Mouse (Mus musculus) retina, postnatal 1 day (tissue): ENCODE measurements around the gene Cysltr2.

Experiments used
- DNase-seq: peaks from one replicate; pipeline ENCODE4 v3.0.0-alpha.2; 2012

Gene Cysltr2

DNA sequence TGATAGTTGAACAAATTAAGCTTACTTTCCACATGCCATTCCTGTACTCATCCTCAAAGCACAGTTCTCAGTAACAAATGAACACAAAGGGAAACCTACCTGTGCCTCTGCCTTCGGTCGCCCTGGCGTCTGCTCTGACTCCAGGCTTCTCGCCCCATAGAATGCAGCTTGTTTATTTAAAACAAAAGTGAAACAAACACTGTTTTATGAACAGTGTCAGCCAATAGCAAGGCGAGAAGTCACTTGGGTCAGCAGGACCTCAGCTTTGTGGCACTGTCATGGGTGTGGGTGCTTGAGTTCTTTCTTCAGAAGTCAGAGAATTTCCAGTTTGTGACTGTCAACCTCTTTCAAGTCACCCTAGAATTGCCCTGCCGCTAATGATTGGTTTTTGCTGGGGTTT is at the start of gene Cysltr2:
TSS of gene Cysltr2 (minus strand) at position 178 of the 400 bp plus-strand sequence.
- DNase-seq = no peak

DNA sequence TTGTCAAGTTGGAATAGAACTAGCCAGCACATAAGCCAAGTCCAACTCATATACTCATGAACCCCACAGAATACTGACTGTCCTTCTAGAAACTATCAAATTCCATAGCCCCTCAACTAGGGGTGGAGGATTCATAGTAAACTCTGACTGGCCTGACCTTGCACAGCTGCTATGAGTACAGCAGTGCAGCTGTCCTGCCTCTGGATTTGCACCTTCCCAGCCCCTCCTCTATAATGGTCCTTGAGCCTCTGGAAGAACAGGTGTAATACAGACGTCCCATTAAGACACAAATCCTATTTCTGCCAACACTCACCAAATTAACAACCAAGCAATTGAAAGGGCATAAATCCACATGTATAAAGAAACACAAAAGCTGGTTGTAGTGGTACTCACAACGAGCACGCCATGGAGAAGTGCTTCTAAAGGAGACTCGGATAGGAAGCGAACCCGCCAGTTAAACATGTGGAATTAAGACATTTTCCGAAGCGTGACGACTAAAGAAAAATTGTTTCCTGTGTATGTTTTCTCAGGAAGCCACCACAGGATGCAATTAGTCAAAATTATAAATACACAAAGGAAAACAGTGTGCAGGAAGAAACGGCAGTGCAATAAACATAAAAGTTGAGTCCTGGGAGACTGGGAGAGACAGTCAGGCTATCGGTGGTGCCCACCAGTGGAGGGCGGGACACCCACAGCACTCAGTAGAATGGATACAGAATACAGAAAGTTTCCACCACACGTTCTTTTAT is 46.1 kb upstream of the Cysltr2 start:
- DNase-seq = no peak

DNA sequence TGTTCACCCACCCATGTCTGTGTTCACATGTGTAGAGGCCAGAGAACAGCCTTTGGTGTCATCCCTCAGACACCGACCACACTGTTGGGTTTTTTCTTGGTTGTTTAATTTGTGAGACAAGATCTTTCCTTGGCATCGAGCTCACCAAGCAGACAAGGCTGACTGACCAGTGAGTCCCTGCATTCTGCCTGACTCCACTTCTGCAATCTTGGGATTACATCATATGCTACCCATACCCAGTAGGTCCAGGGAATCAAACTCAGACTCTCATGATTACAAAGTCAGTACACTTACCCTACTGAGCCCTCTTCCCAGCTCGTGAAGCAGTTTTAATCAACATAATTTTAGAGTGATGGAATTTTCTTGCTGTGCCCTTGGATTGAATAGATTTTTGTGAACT is 44.0 kb upstream of the Cysltr2 start:
- DNase-seq = no peak

DNA sequence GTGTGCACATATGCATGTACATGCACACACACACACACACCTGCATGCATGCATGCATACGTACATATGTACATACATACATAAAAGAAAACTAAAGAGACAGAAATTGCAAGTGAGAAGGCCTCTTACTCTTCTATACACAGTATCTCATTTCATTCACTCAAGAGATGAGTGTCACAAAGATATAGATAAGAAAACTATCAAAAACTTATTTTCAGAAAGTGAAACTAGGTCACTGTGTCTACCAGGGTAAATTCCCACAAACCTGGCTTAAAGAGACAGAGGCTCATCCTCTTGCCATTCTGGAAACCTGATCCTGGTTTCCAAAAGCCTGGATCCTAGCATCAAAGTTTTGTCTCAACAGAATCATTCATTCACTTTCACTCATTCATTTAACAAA is 39.3 kb upstream of the Cysltr2 start:
- DNase-seq = no peak

DNA sequence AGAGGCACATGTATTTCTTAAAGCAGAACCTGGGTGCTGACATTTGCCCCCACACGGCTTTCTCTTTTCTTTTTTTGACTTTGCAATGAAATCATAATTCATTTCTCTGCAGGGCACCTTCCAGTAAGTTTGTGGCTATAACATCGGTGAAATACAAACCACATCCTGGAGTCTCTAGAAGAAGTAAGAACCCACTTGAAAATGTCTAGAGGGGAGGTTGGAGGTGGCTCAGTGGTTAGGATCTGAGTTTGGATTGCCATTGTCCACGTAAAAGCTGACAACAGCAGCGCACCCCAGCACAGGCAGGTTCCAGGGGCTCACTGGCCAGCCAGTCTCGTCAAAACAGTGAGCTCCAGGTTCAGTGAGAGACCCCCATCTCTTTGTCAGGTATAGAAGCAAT is 38.8 kb upstream of the Cysltr2 start:
- no peak for DNase-seq

DNA sequence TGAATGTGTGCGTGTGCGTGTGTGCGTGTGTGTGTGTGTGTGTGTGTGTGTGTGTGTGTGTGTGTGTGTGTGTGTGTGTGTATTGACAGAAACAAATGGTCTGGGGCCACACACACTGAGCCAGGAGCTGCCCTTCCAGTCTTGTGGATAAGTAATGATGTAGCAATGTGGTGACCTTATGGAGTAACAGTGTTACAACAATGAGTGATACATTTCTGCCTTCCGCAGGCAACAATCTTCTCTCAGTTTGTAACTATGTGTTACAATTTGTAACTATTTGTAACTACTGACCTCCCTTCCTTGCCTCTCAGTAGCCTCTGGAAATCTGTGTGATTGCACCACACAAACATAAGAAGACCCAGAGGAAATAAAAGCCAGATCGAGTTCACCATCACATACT is 38.3 kb upstream of the Cysltr2 start:
- DNase-seq = no peak

DNA sequence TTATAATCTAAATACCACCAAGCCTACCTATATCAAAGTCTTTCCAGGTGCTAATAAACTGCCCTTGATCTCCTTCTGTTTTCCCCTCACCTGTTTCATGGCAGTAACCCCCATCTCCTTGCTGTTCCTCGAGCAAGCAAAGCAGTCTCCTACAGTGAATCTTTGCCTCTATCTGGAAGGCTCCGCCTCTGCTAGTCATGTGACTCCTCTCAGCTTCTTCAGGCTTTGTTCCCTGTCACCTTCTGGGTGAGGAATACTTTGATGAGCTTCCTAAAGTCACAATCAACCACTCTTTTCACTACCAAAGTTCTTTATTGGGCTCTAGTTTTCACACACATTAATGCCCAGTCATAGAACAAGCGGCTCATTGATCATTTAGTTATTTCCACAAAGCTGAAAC is 37.5 kb upstream of the Cysltr2 start:
- no peak for DNase-seq

DNA sequence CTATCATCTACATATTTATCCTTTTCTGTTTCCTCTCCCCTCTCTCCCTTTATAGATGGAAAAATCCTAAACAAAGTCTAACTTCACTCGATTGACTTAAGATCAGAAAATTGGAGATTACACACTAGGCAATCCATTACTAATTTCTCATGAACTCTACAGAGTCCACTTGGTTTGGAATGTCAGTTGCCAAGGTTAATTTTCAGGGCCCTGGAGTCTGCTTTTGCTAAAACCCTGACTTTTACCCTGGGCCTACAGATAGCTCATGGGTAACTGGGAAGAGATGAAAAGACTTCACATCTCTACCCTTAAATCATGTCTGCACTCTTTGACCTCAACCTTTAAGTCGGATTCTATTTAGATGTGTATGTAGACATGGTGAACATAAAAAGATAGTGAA is 34.6 kb upstream of the Cysltr2 start:
- no peak for DNase-seq

DNA sequence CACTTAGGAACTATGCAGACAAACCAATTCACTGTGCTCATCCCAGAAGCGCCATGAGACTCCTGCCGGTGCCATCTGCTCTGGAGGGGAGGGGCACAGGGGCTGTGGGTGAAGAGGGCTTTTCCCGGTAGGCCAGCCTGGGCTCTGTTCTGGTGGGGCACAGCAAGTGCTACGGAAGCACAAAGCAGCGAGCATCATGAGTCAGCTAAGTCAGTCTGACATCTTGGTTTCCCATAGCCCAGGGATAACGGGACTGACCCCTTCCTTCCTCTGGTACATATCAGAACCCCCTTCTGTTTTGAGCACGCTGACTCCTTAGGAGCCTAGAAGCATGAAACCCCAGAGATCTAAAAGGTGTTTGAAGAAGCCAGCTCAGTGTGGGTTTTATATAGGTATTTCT is 15.5 kb upstream of the Cysltr2 start:
- DNase-seq = peak; percentile 4

DNA sequence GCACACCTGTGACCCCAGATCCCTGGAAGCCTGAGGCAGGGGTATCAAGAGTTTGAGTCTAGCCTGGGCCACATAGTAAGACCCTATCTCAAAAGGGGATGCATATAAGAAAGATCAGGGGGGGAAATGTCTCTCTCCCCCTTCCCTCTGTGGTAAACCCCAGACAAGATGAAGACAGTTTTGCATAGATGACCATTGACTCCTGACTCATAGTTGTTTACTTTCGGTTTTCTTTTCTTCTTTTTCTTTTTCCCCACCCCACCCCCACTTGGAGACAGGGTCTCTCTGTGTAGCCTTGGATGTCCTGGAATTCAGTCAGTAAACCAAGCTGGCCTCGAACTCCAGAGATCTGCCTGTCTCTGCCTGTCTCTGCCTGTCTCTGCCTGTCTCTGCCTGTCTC is 9.8 kb upstream of the Cysltr2 start:
- DNase-seq = no peak

DNA sequence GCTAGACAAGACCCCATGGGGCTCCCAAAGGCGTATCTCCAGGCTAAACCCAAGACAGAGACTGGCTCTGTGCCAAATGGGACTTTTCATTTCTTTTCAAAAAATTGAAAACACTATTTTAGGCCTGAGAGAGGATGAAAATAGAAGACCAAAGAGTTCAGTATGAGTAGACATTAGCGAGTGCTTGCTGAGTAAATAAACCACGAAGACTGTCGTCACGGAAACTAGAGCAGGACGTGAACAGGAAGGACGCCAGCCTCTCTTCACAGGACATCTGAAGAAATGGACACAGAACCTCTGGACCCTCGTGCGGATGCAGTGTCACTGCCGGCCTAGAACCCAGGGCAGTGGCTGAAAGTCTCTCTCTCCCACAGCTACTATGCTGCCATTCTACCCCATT is 8.8 kb upstream of the Cysltr2 start:
- DNase-seq = no peak

DNA sequence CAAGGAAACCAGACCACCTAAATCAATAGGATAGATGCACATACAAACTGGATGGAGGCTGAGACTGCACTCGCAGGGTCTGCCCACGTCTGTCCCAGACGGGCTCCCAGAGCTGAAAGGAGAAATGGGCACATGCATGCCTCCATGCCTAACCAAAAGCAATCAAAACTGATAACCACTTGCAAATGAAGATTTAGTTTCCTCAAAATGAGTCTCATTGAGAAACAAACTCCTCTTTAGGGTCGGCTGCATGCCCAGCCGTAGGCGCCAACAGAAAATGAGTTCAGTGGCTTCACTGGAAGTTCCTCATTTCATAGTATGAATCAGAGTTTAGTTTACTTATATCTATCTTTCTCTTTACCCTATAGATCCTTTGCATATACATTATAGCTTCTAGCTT is 7.9 kb upstream of the Cysltr2 start:
- no peak for DNase-seq

DNA sequence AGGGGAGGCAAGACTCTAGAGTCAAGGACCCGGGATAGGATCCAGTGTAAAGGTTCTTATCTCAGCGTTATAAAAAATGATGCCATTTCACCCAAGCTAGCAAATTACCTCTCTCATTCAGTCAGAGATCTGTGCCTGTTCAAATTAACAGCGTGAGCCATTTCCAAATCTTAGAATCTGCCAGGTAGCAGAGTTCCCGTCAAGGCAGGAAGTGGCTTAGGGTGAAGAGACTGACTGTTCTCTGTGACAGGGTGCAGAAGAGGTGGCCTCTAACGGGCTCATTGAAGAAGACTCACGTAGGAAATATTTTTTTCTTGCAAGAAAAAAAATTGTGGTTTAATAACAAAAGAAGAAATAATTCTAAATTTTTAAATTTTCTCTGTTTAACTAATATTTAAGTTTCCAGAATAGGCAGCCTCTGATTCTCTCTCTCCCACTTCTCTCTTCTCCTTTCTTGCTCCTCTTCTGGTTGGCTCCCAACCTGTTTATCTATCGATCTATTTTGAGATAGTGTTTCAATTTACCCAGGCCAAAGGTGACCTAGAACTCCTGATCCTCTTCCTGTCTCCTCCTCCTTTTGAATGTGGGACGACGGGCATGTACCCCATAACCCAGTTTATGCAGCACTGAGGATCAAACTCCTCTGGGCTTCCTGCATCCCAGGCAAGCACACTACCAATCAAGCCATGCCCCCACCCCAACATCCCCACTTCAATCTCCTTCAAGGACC is 3.5 kb downstream of the Cysltr2 start:
- DNase-seq = no peak

DNA sequence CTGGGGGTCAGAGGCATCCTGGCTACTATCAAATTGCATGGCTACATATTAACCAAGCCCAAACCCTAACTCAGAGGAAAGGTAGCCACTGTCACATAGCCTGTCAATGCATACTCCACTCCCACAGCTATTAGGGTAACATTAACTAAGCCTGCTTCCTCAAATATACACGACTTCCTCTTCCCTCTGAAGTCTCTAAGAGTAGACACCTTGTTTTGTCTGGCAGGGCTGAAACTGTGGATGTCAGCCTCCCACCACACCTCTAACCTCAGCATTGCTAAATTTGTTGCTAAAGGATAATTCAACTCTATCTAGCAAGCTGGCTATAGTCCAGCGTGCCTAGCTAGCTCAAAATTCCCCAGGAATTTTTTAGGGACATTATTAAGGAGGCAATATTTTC is 7.2 kb downstream of the Cysltr2 start:
- DNase-seq = no peak

DNA sequence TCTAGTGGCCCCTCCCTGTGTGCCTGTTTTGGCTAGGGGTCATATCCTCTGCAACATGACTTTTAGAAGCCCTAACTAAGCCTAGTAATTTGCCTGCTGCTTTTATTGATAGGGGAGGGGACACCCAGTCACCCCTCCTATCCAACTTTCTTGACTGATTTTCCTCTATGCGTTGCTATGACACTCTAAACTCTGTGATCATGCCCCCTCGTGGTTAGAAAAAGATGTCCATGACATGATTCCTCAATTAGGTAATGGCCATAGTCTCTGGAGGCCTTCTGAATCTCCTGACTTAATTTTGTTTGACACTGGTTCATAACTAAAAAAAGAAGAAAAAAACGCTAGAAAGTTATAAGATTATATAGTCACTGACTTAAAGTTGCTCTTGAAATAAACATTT is 15.6 kb downstream of the Cysltr2 start:
- DNase-seq = peak; percentile 4

DNA sequence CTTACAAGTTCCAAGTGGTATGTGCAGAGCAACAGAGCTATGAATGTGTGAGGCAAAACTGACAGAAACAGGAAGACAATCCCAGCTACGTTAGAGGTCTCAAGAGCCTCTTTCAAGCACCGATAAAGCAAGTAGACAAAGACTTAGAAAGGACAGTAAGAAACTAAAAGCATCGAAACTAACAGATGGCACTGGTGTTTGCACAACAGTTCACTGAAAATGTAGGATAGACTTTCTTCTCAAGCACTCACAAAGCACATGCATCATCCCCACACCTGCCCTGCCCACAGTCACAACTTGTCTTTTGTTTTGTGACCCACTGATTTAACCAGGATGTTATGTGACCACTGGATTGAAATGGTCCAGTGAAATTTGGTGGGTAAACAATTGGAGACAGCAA is 17.7 kb downstream of the Cysltr2 start:
- no peak for DNase-seq

DNA sequence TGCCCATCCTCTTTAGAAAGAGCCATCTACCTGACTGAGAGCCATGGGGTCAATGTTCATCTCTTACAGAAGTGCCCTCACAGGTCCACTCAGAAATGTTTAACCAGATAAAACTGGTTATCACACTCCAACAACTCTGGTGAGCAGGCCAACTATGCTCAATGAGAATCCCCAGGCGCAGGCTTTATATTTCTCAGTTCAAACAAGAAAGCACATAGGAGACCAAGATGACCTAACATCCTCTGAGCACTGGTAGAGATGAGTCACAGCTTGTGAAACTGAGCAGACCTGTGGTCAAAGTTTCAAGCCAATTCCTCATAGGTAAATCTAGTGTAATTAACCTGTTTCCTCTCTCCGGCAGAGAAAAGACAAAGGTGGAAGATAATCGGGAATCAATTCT is 31.6 kb downstream of the Cysltr2 start:
- no peak for DNase-seq

DNA sequence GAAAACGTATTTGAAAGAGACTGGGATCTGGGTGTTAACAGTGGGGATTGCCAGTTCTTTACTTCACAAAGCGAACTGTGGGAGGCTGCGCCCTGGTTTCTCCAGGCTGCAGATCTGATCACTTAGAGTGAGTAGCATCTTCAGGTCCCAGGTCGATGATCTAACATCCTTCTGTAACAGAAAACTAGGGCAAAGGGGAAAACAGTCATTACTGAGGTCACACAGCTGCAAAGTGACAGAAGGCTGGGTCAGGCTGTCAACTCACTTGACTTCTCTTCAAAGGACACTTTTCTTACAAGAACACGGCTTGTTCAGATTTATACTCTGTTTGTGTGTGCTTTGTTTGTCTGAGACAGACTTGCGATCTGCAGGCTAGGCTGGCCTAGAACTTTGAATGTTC is 33.5 kb downstream of the Cysltr2 start:
- no peak for DNase-seq

DNA sequence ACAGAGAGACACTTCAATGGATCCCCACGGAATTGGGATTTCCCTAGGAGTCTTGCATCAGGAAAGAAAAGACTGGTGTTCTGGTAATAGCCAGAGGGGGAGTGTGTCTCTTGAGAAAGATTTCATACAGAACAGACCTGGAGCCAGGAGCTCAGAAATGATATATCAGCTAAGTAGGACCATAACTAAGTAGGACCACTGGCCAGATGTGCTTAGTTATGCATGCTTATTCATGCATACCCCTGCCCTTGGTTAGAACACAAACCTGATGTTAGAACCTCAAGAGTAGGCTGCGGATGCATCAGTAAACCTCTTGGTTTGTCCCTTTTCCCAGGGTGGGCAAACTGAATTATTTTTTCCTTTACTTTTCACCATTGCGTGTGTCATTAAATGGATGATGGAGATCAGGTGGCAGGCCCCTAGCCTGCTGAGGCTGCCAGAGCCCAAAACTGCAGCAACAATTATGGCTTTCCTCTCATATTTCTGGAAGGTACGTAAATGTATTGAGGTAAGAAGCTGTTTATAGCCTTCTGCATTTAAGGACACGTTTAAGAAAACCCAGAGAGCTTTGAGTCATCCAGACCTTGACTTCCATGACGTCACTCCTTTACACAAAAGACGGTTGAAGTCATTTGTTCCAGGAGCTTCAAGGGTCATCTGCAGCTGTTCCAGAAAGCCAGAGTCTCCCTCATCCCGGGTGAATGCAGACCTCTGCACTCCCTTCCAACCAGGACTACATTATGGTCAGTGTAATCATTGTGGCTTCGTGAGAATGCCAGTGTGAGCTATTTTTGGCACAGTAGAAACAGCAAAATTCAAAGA is 35.0 kb downstream of the Cysltr2 start:
- no peak for DNase-seq

DNA sequence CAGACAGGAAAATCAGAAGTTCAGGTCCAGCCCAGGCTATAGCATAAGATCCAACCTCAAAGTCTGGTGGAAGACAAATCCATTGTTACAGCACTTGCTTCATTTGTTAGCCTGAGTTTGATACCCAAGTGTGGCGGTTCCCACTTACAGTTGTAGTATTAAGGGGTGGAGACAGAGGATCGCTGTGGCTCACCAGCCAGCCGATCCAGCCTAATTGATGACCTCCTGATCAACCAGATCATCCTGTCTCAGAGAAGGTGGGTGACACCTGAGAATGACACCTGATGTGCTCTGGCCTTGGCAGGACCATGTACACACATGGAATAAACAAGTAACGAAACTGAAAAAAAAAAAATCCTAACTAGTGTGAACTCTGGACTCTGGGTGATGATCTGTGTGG is 47.1 kb downstream of the Cysltr2 start:
- no peak for DNase-seq

DNA sequence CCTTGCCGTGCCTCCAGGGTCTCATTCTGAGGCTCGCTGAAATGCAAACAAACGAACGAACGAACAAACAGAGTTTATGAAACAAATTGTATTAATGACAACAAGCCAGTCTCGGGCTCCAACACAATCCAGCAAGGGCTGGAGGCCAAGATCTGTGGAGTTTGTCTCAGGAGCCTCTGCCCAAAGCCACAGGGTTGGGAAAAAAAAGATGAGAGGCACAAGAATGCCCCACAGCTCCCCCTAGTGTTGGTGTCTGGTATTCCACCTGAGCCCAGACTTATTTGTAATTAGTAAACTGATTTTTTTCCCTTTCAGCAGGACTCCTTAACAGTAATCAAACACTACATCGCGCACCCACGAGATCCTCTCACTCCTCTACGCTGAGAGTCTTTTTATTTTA is 48.6 kb downstream of the Cysltr2 start:
- DNase-seq = peak; percentile 74

DNA sequence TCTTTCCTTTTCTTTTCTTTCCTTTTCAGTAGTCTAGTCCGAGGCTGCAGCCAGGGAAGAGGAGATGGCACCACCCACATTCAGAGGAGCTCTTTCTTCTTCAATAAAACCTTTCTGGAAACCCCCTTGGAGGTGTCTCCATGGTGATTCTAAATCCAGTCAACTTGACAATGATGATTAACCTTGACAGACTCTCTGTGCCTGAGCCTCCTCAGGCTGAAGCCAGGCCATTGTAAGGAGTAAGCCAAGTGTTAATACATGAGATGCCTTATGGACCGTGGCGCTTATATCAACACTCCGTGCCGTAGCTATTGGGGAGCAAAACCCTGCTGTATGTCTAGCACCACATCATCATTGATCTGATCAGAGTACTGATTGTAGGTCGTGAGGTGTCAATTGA is 50.8 kb downstream of the Cysltr2 start:
- peak; percentile 71 for DNase-seq

DNA sequence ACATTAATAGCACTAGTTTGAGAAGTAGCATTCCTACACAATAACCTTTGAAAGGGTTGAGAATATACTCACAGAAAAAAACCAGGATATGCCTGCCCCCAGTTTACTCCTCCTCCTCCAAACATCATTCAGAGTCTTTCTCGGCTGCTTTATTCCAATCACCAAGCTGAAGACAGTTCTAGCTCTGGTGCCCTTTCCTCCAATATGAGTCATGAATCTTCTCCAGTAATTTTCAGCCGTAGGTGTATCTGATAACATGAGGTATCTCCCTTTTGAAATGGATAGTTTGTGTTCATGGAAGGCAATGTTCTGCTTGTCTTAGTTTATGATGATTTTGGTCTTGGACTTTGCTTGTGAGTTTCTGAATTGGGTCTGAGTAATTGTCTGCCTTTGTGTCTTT is 62.9 kb downstream of the Cysltr2 start:
- DNase-seq = no peak

DNA sequence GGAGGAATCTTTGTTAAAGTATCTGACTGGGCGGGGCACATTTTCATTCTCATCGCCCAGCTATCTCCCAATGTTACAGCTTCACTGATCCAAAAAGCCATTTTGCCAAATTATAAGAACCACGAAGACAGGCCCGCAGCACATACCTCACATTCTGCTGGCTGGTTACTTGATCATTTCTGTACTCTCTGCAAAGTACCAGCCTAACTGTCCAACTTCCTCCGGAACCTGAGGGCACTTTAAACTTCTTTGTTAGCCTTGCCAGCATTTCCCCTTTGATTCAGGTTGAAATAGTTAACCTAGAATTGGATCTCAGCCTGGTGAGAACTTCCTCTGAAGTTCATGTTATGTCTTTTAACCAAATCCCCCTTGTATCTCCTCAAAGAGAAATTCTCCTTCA is 63.8 kb downstream of the Cysltr2 start:
- DNase-seq = no peak
